Mouse (Mus musculus) testis, adult 2 months (tissue): ENCODE data around the gene Maml3. TPM values are rescaled to one million over a fixed set of nuclear protein-coding genes. Genes with fewer than 3 reads are reported as not detected.

Experiments used
- H3K27ac ChIP-seq: fragments of 200-500 bp; 2 replicates; pipeline ENCODE4 v1.5.1; 2012; ENCODE audit warnings: low read depth, low read length; ENCODE audit not compliant: control insufficient read depth, insufficient read depth
- H3K27me3 ChIP-seq: fragments of 200-500 bp; 2 replicates; pipeline ENCODE4 v1.6.1; 2012; ENCODE audit warnings: mild to moderate bottlenecking, low read length, moderate library complexity; ENCODE audit not compliant: control insufficient read depth, insufficient read depth
- H3K36me3 ChIP-seq: fragments of 200-500 bp; 2 replicates; pipeline ENCODE4 v1.6.1; 2012; ENCODE audit warnings: mild to moderate bottlenecking, low read length; ENCODE audit not compliant: control insufficient read depth, insufficient read depth
- H3K4me1 ChIP-seq: fragments of 200-500 bp; 2 replicates; pipeline ENCODE4 v1.6.1; 2012; ENCODE audit warnings: low read length; ENCODE audit not compliant: control insufficient read depth, insufficient read depth
- H3K4me3 ChIP-seq: fragments of 200-500 bp; 2 replicates; pipeline ENCODE4 v1.5.1; 2012; ENCODE audit warnings: low read depth, mild to moderate bottlenecking, low read length, moderate library complexity, mixed read lengths; ENCODE audit not compliant: control insufficient read depth
- CTCF ChIP-seq: fragments of 200-500 bp; IDR thresholded peaks from 2 replicates; pipeline ENCODE4 v1.5.1; 2012; ENCODE audit warnings: low read depth, mild to moderate bottlenecking, inconsistent platforms, low read length, moderate library complexity; ENCODE audit not compliant: control insufficient read depth, insufficient read depth, insufficient replicate concordance
- POLR2A ChIP-seq: fragments of 200-500 bp; IDR thresholded peaks from 2 replicates; pipeline ENCODE4 v1.6.1; 2012; ENCODE audit warnings: low read depth, mild to moderate bottlenecking, inconsistent platforms, low read length, moderate library complexity; ENCODE audit not compliant: control insufficient read depth
- polyA plus RNA-seq: library from polyadenylated mRNA; depleted of rRNA; stranded (reverse); fragments of >200 nt; gene quantifications from 2 replicates; pipeline ENCODE4 v1.2.3, GENCODE M21; 2012

Maml3 gene
- polyA plus RNA-seq, 1 experiment: 2.9 TPM

- no peaks in the 10 kb centered on the region for H3K36me3 ChIP-seq
- no peaks in the 10 kb centered on the region; the same call in 1 of the 2 replicates for H3K4me1 ChIP-seq
- no peaks in the 10 kb centered on the region for H3K27me3 ChIP-seq
- H3K27ac ChIP-seq: no peak overlapping the region
- TF ChIP-seq POLR2A (no peak), CTCF (no peak)
- peak overlapping the region; percentile 45; the same call in 1 of the 2 replicates for H3K4me3 ChIP-seq
Measured at GRCm38 (mm10) chr3:52030114-52030513, 74.8 kb downstream of the Maml3 start.

GRCm38 (mm10) chr3:52029661-52030081 is 75.2 kb downstream of the Maml3 start:
- Histone ChIP-seq H3K27ac (no peak overlapping the region), H3K36me3 (no peaks in the 10 kb centered on the region), H3K4me3 (peak overlapping the region; percentile 45), H3K27me3 (no peaks in the 10 kb centered on the region), H3K4me1 (no peaks in the 10 kb centered on the region; the same call in 1 of the 2 replicates)
- TF ChIP-seq CTCF: no peak
- TF ChIP-seq POLR2A: no peak

GRCm38 (mm10) chr3:52027972-52028371 is 76.9 kb downstream of the Maml3 start:
- H3K4me3 ChIP-seq: no peak overlapping the region
- TF ChIP-seq CTCF (no peak), POLR2A (no peak)
- no peaks in the 10 kb centered on the region for H3K27me3 ChIP-seq
- no peaks in the 10 kb centered on the region for H3K36me3 ChIP-seq
- H3K27ac ChIP-seq: no peak overlapping the region
- H3K4me1 ChIP-seq: no peaks in the 10 kb centered on the region

- no peak overlapping the region for H3K4me3 ChIP-seq
- no peak overlapping the region for H3K27ac ChIP-seq
- TF ChIP-seq POLR2A (no peak), CTCF (no peak)
- no peaks in the 10 kb centered on the region for H3K4me1 ChIP-seq
- no peaks in the 10 kb centered on the region for H3K36me3 ChIP-seq
- H3K27me3 ChIP-seq: no peaks in the 10 kb centered on the region
Measured at GRCm38 (mm10) chr3:52022486-52022885, 82.4 kb downstream of the Maml3 start.

GRCm38 (mm10) chr3:52018103-52018439 is 86.8 kb downstream of the Maml3 start:
- Histone ChIP-seq H3K36me3 (no peaks in the 10 kb centered on the region), H3K27me3 (no peaks in the 10 kb centered on the region), H3K4me3 (no peak overlapping the region), H3K4me1 (no peaks in the 10 kb centered on the region), H3K27ac (no peak overlapping the region)
- TF ChIP-seq POLR2A: no peak
- no peak for TF ChIP-seq CTCF

- Histone ChIP-seq H3K27ac (no peak overlapping the region), H3K27me3 (no peaks in the 10 kb centered on the region), H3K4me3 (no peak overlapping the region), H3K4me1 (no peaks in the 10 kb centered on the region), H3K36me3 (no peaks in the 10 kb centered on the region)
- TF ChIP-seq POLR2A: no peak
- TF ChIP-seq CTCF: no peak
Measured at GRCm38 (mm10) chr3:52017439-52018102, 87.3 kb downstream of the Maml3 start.

- H3K4me1 ChIP-seq: no peaks in the 10 kb centered on the region
- H3K27ac ChIP-seq: no peak overlapping the region
- no peaks in the 10 kb centered on the region for H3K27me3 ChIP-seq
- H3K36me3 ChIP-seq: no peaks in the 10 kb centered on the region
- no peak overlapping the region for H3K4me3 ChIP-seq
- no peak for TF ChIP-seq CTCF
- TF ChIP-seq POLR2A: no peak
Measured at GRCm38 (mm10) chr3:52016178-52016577, 88.7 kb downstream of the Maml3 start.
